Mouse (Mus musculus) brain, embryonic 18.5 days (tissue): Measurements from ENCODE around the gene Fam180a.

Source experiments
- DNase-seq: peaks from one replicate; pipeline ENCODE4 v3.0.0-alpha.2; 2012; ENCODE audit warnings: low read depth, low spot score

Fam180a gene

GRCm38 (mm10) chr6:35309406-35309805, 16.5 kb downstream of the Fam180a start:
- DNase-seq, result no peak

- DNase-seq, result no peak
Measured at GRCm38 (mm10) chr6:35308037-35308436, 17.9 kb downstream of the Fam180a start, which contains the start of gene Slc13a4. TSS of gene Slc13a4 (minus strand) at chr6:35308131.

- no peak for DNase-seq
Measured at GRCm38 (mm10) chr6:35307136-35307535, 18.8 kb downstream of the Fam180a start.

DNA sequence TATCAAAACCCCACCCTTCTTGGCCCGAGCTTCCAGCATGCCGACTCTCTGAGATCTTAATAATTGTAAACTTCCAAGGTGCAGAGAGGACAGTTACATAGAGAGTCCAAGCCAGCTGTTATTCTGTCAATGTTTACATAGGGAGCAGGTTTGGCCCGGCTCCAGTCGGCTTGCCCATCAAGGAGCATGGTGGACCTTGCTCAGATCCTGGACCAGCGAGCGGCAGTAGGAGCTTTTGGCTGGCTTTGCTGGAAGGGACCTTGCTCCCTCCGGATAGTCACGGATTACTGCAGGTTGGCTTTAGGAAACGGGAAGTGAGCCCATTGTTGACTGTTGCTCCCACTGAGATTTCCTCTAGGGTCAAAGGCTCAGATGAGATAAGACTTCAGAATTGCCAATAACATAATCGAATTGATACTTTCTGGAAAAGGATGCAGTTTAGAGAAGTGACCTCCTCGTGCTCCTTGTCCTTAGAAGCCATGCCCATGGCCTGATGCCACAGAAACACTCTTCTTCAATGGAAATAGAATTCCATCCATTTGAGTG, 22.5 kb downstream of the Fam180a start:
- no peak for DNase-seq

DNA sequence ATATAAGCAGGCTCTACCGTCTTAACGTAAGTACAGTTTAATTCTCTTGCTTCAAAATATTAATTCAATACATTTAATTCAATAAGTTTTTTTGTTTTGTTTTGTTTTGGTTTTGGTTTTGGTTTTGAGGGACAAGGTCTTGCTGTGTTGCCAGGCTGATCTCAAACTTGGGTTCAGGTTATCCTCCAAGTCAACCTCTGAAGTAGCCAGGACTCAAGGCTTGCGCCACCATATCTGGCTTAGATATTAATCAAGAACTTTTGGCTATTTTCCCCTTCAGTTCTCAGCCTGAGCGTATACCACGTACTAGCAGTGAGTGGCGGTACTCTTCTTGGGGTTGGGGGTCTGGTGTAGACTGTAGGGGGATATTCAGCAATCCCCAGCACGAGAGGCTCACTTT, 23.4 kb downstream of the Fam180a start:
- DNase-seq, result no peak

DNA sequence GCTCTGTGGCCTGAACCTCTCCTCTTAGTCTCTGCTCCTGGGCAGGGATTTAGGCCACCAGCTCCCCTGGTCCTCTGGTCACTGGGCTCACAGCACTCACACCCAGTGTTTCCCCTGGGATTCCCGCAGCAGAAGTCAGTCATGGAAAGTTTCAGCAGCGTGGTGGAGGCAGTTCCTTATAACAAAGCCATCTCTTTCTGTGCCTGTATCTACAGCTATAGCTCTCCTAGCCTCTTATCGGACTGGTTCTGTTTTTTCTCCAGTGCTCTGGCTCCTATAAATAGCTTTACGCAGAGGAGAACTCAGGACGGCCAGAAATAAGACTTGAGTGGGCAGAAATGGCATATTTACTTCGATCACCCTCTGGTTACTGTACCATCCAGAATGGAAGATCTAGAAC, 27.6 kb downstream of the Fam180a start:
- DNase-seq, result no peak

GRCm38 (mm10) chr6:35297516-35298227, 28.3 kb downstream of the Fam180a start:
- DNase-seq, result no peak

GRCm38 (mm10) chr6:35297001-35297400, 28.9 kb downstream of the Fam180a start:
- DNase-seq, result no peak

DNA sequence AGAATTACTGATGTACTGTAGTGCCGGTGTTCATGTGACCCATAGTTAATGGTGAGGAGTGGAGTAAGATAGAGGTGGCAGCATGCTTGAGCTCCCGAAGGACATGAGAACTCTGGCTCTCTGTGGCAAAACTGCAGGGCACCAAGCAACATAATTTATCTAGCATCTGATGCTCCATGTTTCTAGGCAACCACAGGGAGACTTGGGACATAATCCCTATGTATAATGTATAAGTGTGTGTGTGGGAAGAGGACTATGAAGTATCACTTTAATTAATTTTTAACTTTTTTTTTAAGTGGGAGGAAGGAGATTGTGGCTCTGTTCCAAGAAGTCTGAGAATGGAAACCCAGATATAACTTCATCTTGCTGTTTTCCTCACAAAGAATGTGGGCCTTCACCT, 31.0 kb downstream of the Fam180a start:
- DNase-seq, result no peak

GRCm38 (mm10) chr6:35289676-35290075, 36.3 kb downstream of the Fam180a start:
- DNase-seq, result no peak

GRCm38 (mm10) chr6:35288920-35289319, 37.0 kb downstream of the Fam180a start:
- DNase-seq, result no peak

DNA sequence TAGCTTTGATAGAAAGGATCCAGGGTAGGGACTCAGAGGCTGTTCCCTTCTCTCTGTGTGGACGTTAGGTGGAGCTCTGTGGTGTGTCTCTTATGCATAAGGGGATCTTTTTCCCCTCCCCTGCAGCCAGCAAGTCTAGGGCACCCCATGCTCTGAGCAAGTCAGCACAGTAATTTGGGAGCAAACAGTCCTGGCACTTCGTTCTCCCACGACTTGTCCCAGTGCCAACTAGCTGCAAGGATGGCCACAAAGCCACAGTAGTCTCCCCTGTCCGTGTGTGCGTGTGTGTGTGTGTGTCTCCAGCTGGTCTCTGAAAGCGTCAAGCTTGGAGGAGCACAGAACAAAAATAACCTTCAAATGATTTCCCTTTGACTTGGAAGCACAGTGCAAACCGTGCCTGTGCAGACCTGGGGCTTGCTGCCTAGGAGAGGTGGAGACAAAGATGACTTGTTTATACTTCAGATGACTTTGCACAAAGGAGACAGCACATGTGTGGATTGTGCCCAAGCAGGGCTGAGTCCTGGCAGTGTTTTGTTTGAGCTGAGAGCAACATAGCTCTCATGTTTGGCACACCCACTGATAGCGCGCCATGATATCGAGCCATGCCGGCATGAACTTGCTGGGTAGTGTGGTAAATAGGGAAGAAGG, 37.7 kb downstream of the Fam180a start:
- DNase-seq, result no peak

DNA sequence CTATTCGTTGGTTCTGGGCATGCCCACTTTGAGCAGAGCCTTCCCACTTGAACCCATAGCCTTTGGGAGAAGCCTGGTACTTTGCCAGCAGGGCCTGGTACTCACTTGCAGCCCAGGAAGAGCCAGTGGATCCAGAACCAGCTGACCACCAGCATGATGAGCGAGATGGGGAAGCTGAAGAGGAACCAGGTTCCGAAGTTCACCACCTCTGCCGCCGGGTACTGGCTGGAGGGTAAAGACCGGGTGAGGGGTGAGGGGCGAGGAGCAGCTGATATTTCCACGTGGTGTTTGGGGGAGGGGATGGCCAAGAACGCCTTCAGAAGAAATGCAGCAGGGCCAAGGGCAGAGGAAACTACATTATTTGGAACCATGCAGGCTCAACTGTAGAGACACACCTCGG, 46.6 kb downstream of the Fam180a start:
- no peak for DNase-seq

GRCm38 (mm10) chr6:35277903-35278587, 47.9 kb downstream of the Fam180a start:
- DNase-seq, result no peak

GRCm38 (mm10) chr6:35273391-35274082, 52.4 kb downstream of the Fam180a start:
- no peak for DNase-seq

- DNase-seq, result no peak
Measured at GRCm38 (mm10) chr6:35271868-35272765, 53.8 kb downstream of the Fam180a start.

DNA sequence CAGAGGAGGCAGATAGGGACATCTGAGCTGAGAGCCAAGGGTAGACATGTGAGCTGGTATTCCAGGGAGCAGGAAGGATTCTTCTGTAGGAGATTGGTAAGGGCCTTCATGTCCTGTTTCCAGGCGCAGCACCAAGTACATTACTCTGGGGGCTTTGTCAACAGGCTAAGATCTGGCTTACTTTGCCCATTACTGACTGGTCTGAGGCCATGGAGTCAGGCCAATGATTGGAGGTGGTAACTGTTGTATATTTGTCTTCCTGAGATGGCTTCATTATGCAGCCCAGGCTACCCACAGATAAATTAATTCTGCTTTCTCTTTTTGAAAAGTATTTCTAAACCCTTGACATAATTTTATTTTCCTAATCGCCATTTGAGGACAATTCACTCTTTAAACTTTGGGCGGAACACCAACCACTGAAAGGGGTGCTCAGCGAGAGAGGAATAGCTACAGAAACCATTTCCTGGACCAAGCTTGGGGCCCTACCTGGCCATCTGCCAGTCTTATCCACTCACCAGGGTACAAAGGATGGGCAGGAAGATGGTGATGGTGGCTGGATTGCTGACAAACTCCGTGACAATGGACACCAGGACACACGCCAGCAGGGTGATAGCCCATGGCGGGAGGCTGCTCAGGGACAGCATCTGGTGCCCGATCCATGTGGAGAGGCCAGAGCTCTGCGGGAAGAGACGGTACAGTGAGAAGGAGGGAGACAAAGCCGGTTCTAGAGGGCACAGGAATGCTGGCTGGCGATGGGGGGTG, 54.7 kb downstream of the Fam180a start:
- DNase-seq, result no peak

- no peak for DNase-seq
Measured at GRCm38 (mm10) chr6:35269643-35270042, 56.3 kb downstream of the Fam180a start.

- DNase-seq, result no peak
Measured at GRCm38 (mm10) chr6:35268711-35269110, 57.2 kb downstream of the Fam180a start.
